Mouse (Mus musculus) embryonic facial prominence, embryonic 14.5 days (tissue): Measurements from ENCODE around the gene Btbd6. TPM values are rescaled to one million over a fixed set of nuclear protein-coding genes. Genes with fewer than 3 reads are reported as not detected.
A peak's percentile ranks its signal among the peaks of the same experiment; 100 is the strongest.

Source experiments
- ATAC-seq: fragments of 200-750 bp; cut with Nextera tagmentation; 2 replicates; pipeline ENCODE4 v1.8.0; 2017; ENCODE audit warnings: low read depth, moderate number of reproducible peaks, moderate TSS enrichment
- DNase-seq: peaks from one replicate; pipeline ENCODE4 v3.0.0-alpha.2; 2015; ENCODE audit warnings: low spot score
- H3K27ac ChIP-seq: fragments of 300-500 bp; sonication (generic); replicated peaks from 2 replicates; pipeline ENCODE4 v1.5.1; 2014; ENCODE audit warnings: low read depth, mild to moderate bottlenecking, low read length, moderate library complexity
- H3K27me3 ChIP-seq: fragments of 300-500 bp; sonication (generic); replicated peaks from 2 replicates; pipeline ENCODE4 v1.6.1; 2014; ENCODE audit warnings: low read length; ENCODE audit not compliant: control insufficient read depth, insufficient read depth
- H3K36me3 ChIP-seq: fragments of 300-500 bp; sonication (generic); 2 replicates; pipeline ENCODE4 v1.6.1; 2014; ENCODE audit warnings: low read length, mixed read lengths; ENCODE audit not compliant: control insufficient read depth, insufficient read depth
- H3K4me1 ChIP-seq: fragments of 300-500 bp; sonication (generic); 2 replicates; pipeline ENCODE4 v1.6.1; 2014; ENCODE audit warnings: antibody characterized with exemption, low read length; ENCODE audit not compliant: control insufficient read depth, insufficient read depth
- H3K4me2 ChIP-seq: fragments of 300-500 bp; sonication (generic); 2 replicates; pipeline ENCODE4 v1.6.1; 2014; ENCODE audit warnings: low read depth, mild to moderate bottlenecking, low read length, moderate library complexity, mixed read lengths
- H3K4me3 ChIP-seq: fragments of 300-500 bp; sonication (generic); 2 replicates; pipeline ENCODE4 v1.5.1; 2014; ENCODE audit warnings: low read depth, mild to moderate bottlenecking, low read length
- H3K9ac ChIP-seq: fragments of 300-500 bp; sonication (generic); 2 replicates; pipeline ENCODE4 v1.6.1; 2014; ENCODE audit warnings: low read depth, mild to moderate bottlenecking, low read length, moderate library complexity, mixed read lengths
- H3K9me3 ChIP-seq: fragments of 300-500 bp; sonication (generic); 2 replicates; pipeline ENCODE4 v1.6.1; 2016; ENCODE audit warnings: low read length; ENCODE audit not compliant: control insufficient read depth
- WGBS: fragments of 180-500 bp; shearing (Covaris S2); extraction: QIAGEN DNeasy Blood & Tissue Kit; methylation state at CpG from one replicate; pipeline ENCODE4 v1.1.7; 2014; 5-methylcytosine and 5-hydroxymethylcytosine counted together
- polyA plus RNA-seq: library from polyadenylated mRNA; unstranded; fragments of >200 nt; fragmentation: Nextera tagmentation; extraction: Ambion mirVana; gene quantifications from 2 replicates; pipeline ENCODE4 v1.2.1, GENCODE M21; 2014

The Btbd6 gene
- polyA plus RNA-seq, 1 experiment from 2014 or later: 22.8 TPM

DNA sequence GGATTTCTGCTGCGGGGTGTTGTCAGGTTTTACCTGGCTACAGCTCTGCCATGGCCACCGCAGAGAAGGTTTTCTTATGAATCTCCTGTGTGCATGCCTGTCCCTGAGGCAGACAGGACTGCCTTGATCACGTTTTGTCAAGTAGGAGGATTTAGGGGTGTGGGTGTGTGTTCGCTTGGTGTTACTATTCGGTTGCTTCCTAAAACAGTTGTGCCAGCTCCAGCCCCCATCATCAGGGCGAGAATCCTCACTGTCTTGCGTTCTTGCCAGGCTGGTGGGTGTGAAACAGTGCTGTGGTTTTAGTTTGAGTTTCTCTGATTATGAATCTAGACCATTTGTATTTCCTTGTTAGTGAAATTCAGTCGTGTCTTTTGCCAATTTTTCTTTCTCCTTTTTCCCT is 40.7 kb downstream of the Btbd6 start:
- peak overlapping the region; percentile 24 for H3K4me2 ChIP-seq
- peaks cover 25% of the 10 kb centered on the region for H3K4me1 ChIP-seq
- H3K4me3 ChIP-seq: no peak overlapping the region
- no peak for DNase-seq
- no peaks in the 10 kb centered on the region for H3K9me3 ChIP-seq
- peak overlapping the region; percentile 31; the same call in 1 of the 2 replicates for H3K9ac ChIP-seq
- H3K27ac ChIP-seq: no peak overlapping the region
- WGBS: 70% methylated on average over 8 of the region's 8 CpGs
- H3K36me3 ChIP-seq: peaks cover 6% of the 10 kb centered on the region; the same call in 1 of the 2 replicates
- H3K27me3 ChIP-seq: no peaks in the 10 kb centered on the region
- ATAC-seq: no peak

DNA sequence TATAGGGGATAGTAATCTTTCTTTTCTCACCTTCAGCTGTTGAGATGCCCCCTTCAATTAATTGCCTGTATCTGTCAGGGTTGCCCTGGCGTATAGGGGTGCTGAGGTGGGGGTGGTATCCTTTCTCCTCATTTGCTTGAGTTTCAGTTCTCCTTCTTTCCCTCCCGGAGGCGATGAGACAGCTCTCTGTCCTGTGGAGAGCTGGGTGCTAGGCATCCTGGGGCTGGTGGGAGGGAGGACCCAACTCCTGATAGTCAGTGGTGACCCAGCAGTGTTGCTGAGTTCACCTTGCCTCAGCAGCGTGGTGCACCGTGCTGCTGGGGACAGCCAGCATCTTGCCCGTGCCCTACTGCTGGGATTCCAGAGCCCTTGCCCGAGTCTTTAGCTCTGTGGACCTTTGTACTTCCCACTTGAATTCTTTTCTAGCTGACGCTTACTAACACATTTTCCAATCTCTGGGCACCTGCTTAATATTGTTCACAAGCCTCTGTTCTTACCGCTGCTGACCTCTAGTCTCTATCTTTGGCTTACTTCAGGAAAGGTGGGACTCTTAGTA is 41.2 kb downstream of the Btbd6 start:
- WGBS: 76% methylated on average over 9 of the region's 9 CpGs
- 0 out of 2 replicates have a peak overlapping the region, but pooled peaks have one; percentile 25 for H3K9ac ChIP-seq
- ATAC-seq (no peak), DNase-seq (no peak)
- no peak overlapping the region for H3K27ac ChIP-seq
- no peak overlapping the region for H3K4me2 ChIP-seq
- H3K36me3 ChIP-seq: peaks cover 6% of the 10 kb centered on the region; the same call in 1 of the 2 replicates
- H3K9me3 ChIP-seq: no peaks in the 10 kb centered on the region
- H3K27me3 ChIP-seq: no peaks in the 10 kb centered on the region
- H3K4me3 ChIP-seq: no peak overlapping the region
- peaks cover 25% of the 10 kb centered on the region for H3K4me1 ChIP-seq

DNA sequence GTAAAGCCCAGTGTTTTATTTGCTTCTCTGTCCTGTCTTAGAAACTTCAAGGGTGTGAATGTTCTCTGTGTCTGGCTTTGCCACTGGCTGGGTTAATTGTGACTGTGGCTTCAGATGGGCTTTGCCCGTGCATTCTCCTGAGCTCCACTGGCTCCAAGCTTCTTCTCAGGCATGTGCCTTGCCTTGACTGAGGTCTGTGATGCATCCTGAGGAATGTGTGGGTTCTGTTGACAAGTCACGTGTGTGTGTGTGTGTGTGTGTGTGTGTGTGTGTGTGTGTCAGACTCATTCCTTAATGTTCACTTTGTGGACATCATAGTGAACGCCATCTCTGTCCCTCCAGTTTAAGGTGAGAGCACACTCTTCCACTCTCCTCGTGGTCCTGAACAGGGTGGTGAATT is 42.5 kb downstream of the Btbd6 start:
- Histone ChIP-seq H3K4me1 (peaks cover 15% of the 10 kb centered on the region), H3K9ac (no peak overlapping the region), H3K36me3 (peaks cover 13% of the 10 kb centered on the region), H3K27me3 (no peaks in the 10 kb centered on the region), H3K4me2 (no peak overlapping the region), H3K4me3 (no peak overlapping the region), H3K27ac (no peak overlapping the region), H3K9me3 (no peaks in the 10 kb centered on the region)
- no peak for ATAC-seq
- WGBS: 83% methylated on average over 4 of the region's 4 CpGs
- DNase-seq: no peak

DNA sequence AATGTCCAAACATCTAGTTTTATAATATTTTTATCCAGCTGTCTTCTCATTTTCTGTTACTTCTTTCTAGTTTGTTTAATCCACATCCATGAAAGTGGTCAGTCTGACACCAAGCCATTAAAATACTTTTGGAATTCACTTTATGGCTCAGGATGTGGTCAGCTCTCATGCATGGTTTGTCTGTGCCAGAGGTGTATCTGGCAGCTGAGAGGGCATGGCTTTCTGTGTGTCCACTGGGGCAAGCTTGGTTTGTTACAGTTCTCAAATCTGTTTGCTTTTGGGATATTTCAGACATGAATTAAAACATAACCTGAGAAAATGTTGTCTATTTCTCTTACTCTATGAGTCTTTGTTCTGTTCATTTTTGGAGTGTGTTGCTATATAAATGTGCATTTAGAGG is 45.2 kb downstream of the Btbd6 start:
- Histone ChIP-seq H3K9ac (no peak overlapping the region), H3K36me3 (peaks cover 20% of the 10 kb centered on the region), H3K4me3 (no peak overlapping the region), H3K4me1 (peaks cover 3% of the 10 kb centered on the region; the same call in 1 of the 2 replicates), H3K27me3 (no peaks in the 10 kb centered on the region), H3K4me2 (no peak overlapping the region), H3K27ac (no peak overlapping the region), H3K9me3 (no peaks in the 10 kb centered on the region)
- DNase-seq (no peak), ATAC-seq (no peak)

DNA sequence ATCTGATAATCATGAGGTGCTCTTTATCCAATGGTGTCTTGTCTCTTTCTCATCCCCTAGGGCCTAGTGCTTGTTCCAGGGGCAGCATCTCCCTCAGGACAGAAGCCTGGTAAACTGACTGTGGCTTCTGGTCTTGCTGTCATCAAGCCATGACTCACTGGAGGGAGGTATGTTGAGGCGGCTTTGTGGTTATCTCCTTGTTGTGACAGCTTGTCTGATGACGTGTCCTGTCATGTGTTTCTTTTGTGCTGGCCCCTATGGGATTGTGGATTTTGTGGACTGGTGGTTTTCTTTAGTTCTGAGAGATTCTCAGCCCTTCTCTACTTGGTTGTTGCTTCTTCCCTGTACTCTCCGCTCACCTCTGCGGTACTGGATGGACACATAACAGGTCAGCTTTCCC is 46.8 kb downstream of the Btbd6 start:
- H3K4me1 ChIP-seq: no peaks in the 10 kb centered on the region

DNA sequence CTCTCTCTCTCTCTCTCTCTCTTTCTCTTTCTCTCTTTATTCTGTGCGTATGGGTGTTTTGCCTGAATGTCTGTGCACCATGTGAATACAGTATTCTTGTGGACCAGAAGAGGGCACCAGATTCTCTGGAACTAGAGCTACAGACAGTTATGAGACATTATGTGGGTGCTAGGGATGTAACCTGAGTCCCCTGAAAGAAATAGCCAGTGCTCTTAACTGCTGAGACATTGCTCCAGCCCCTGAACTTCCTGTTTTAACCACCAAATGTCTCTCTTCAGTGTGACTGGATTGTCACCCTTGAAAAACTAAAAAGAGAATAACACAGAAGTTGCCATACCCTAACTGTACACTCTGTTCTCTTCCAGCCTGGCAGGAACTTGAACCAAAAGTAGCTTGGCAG is 50.3 kb downstream of the Btbd6 start:
- H3K9me3 ChIP-seq: no peaks in the 10 kb centered on the region
- no peak overlapping the region for H3K4me2 ChIP-seq
- H3K27ac ChIP-seq: no peak overlapping the region

More for the DNA sequence above, 46.8 kb downstream of the Btbd6 start:
- WGBS: 81% methylated on average over 4 of the region's 4 CpGs
- H3K9ac ChIP-seq: no peak overlapping the region
- H3K9me3 ChIP-seq: no peaks in the 10 kb centered on the region
- no peak overlapping the region for H3K4me3 ChIP-seq
- H3K4me2 ChIP-seq: no peak overlapping the region
- H3K27me3 ChIP-seq: no peaks in the 10 kb centered on the region
- ATAC-seq: no peak
- peaks cover 26% of the 10 kb centered on the region for H3K36me3 ChIP-seq
- H3K27ac ChIP-seq: no peak overlapping the region
- DNase-seq: no peak

DNA sequence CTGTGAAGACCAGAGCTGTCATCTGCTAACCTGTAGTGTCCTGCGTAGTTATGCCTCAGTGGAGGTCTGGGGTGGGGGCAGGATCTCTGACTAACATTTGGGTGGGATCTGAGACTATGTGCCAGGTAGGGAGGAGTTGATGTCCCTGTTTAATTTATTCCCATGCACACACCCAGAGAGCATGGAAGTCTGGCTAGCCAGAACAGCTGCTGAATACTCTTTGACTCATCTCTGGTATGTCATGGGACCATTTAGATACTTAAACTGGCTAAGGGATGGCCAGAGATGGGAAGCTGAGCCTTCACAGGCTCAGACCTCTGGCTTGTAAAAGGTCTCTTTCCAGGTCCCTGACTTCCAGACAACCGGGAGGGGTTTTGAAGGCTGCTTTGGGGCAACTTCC is 51.2 kb downstream of the Btbd6 start:
- Histone ChIP-seq H3K36me3 (peaks cover 20% of the 10 kb centered on the region; the same call in 1 of the 2 replicates), H3K9me3 (no peaks in the 10 kb centered on the region), H3K27me3 (no peaks in the 10 kb centered on the region), H3K4me2 (no peak overlapping the region), H3K9ac (no peak overlapping the region), H3K4me1 (no peaks in the 10 kb centered on the region), H3K4me3 (no peak overlapping the region), H3K27ac (no peak overlapping the region; the same call in 1 of the 2 replicates)
- WGBS: 92% methylated on average over 2 of the region's 2 CpGs
- DNase-seq: no peak
- no peak for ATAC-seq

More for the DNA sequence above, 50.3 kb downstream of the Btbd6 start:
- no peak overlapping the region for H3K4me3 ChIP-seq
- peaks cover 20% of the 10 kb centered on the region; the same call in 1 of the 2 replicates for H3K36me3 ChIP-seq
- no peaks in the 10 kb centered on the region for H3K27me3 ChIP-seq
- WGBS: 88% methylated on average over 1 of the region's 1 CpGs
- H3K4me1 ChIP-seq: no peaks in the 10 kb centered on the region
- DNase-seq (no peak), ATAC-seq (no peak)
- no peak overlapping the region for H3K9ac ChIP-seq

DNA sequence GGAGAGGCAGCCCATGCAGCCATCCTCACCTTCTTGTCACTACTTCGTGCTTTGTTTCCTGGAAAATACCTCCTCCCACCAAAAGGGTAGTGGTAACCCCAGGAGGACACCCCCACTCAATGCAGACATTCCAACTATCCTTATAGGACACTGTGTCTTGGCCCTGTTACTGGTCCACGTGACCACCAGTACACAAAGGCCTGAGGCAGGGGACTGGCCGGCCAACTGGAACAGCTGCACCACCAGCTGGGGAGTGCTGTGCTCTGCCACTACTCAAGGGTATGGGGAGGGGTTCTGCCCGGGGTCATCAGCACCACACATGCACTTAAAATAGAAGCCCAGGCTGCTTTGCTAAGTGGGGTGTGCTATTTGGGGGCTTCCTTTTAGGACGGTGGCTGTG is 51.8 kb downstream of the Btbd6 start:
- Histone ChIP-seq H3K27me3 (no peaks in the 10 kb centered on the region), H3K36me3 (peaks cover 17% of the 10 kb centered on the region; the same call in 1 of the 2 replicates), H3K4me2 (no peak overlapping the region), H3K9me3 (no peaks in the 10 kb centered on the region), H3K4me3 (no peak overlapping the region), H3K9ac (no peak overlapping the region), H3K4me1 (no peaks in the 10 kb centered on the region), H3K27ac (peak overlapping the region; percentile 44)
- ATAC-seq: peak; percentile 80
- peak; percentile 82 for DNase-seq
- 50% methylated on average over 5 of the region's 5 CpGs for WGBS
